Mouse (Mus musculus) gastrocnemius, postnatal 4 days (tissue): Measurements from ENCODE around the gene Atg4b. TPM values are rescaled to one million over a fixed set of nuclear protein-coding genes. Genes with fewer than 3 reads are reported as not detected.
"Not testable (repeated sequence)": the region's sequence is repeated elsewhere in the genome, so short reads cannot be mapped to it uniquely, and the experiment has no call there.

Source experiments
- DNase-seq, 2 experiments: peaks; one replicate each; pipeline ENCODE4 v3.0.0; 2021 to 2022; ENCODE audit warnings: low spot score in 2 of 2, mixed read lengths in 2 of 2
- total RNA-seq, 2 experiments: library from RNA; stranded (reverse); gene quantifications; 2 replicates each; pipeline ENCODE4 v1.2.3; 2021

Gene Atg4b
- total RNA-seq, 2 experiments from 2014 or later: 41.7 to 46.7 TPM

DNA sequence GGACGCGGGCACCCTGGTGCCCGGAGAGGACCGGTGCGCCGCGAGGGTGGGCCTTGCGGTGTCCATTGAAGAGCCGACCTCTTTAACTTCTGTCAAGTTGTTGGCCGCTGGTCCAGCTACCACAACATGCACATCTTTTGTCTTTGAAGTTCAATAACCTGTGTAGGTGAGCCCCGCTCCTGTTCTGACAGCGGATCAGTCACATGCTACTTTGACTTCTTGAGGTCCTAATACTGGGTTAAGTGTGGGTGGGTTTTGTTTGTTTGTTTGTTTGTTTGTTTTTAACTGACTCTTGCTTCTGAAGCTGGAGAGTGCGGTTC, 4.0 kb downstream of the Atg4b start:
- DNase-seq: no peak

DNA sequence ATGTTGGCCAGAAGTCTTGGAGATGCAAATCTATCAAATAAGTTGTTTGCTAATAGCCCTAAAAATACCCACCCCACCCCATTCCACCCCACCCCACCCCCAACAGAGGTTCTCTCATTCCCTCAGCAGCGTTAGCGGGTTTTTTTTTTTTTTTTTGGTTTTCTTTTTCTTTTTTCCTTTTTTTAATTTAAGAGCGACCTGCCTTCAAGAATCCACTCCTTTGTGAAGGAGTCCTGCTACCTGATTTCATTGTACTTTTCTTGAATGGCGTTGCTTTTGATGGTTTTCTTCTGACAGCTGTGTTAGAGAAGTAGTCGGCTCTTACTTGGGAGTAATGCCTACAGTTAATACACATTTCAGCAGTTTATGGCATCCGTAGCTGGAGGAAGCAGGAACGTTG, 4.3 kb downstream of the Atg4b start:
- no peak for DNase-seq

- no peak for DNase-seq
These were observed 4.9 kb downstream of the Atg4b start for GRCm38 (mm10) chr1:93756154-93756553.

DNA sequence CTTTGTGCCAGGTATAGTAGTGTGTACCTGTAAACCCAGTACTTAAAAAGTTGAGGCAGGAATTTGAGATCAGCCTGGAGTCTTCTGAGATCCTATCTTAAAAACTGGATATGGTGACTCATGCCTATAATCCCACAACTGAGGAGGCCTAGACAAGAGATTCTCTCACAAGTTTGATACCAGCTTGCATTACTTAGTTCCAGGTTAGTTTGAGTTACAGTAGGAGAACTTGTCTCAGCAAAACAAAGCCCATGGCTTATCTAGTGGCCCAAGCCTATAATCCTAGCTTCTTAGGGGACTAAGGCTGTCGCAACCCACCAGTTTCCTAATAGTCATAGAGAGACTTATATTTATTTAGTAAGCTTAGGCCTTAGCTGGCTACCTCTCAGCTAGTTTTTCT, 8.8 kb downstream of the Atg4b start:
- DNase-seq: no peak

- not testable (repeated sequence) for DNase-seq
These were observed 12.2 kb downstream of the Atg4b start for GRCm38 (mm10) chr1:93763531-93763930.

DNA sequence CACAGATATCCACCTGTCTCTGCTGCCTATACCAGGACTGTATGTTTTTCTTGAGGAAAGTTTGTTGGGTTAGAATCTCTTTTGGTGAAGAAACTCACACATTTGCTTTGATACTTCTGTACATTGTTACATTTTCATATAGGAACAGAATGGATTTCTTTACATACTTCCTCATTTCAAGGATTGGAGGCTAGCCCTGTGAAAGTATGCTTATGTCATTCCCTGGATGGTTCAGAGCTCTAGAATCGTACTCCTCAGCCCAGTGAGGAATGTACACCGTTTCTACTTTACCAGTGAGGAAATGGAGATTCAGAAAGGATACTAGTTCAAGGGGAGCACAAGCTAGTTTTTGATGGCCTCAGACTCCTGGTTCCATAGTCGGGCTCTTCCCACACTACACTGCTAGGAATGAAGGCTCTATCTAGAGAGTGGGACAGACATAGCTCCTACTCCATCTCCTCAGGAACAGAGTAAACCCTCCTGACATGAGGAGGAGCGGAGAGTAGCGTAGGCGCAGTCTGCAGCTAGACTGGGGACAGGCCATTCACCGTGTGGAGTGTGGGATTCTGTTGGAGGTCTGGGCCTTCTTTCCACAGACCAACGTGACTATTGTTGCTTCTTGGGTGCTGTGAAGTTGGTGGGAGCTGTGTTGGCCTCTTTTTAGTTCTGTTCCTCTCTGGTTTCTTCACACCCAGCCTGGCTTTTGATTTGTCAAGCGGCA, 13.7 kb downstream of the Atg4b start:
- no peak for DNase-seq

DNA sequence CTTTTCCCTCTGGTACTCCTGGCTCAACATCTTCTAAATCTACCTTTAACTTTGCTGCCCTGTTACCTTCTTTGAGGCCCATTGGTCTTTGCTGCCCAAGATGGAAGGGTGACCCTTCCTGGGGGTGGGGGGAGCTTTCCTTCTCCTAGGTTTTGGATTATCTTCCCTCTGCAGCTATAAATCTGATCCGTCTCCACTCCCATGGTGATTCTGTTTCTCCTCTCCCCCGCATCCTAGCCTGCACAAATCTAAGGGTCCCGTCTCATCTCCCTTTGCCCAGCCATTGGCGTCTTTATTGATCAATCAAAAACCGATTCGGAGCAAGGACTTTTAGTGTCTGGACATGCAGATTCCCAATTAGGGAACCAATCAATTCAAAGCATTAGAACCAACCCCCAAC, 16.3 kb downstream of the Atg4b start:
- no peak for DNase-seq

DNA sequence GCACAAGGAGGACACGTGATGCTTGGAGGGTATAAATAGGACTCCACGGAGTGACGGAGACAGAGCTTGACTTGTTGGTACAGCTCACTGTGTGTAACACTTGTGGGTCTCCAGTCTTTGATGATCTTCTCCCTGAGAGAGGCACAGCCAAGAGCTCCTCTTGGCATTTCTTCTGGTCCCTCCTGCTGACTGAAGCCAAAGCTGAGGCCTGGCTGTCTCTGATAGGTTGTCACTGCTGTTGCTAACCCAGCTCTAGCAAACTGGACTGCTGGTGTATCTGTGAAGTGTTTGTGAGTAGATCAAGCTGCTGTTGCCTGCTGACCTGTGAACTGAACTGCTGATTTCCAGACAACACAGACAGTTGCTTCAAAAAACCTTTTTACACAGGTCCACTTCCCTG, 18.6 kb downstream of the Atg4b start:
- no peak for DNase-seq

DNA sequence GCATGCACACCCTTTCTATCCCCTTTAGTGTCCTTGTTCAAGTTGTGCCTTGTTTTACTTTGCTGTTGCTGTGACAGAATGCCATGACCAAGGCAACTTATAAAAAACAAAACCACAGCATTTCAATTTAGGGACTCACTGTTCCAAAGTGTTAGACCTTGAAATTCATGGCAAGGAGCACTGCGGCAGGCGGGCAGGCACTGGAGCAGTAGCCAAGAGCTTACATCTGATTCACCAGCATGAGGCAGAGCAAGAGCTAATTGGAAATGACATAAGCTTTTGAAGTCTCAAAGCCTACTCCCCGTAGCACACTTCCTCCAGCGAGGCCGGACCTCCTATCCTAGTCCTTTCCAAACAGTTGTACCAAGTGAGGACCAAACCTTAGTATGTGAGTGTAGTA, 25.4 kb downstream of the Atg4b start:
- DNase-seq: no peak

DNA sequence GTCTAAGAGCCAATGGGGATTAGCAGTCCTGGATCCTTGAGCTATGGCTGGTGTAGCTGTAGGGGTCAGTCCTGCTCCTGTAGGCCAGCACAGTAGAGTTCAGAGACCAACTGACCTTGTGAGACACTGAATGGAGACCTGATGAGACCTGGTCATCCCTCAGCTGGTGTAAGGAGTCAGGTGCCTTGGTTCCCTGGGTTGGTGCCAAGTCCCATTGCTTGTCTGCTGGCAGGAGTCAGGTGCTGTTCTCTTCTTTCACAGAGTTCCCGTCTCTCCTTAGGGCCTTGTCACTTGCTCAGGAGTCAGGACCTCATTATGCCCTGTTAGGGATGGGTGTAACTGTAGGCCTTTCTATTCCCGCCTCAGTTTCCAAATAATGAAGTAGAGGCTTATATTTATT, 35.6 kb downstream of the Atg4b start:
- DNase-seq: no peak

- no peak for DNase-seq
These were observed 43.2 kb downstream of the Atg4b start for GRCm38 (mm10) chr1:93794526-93794925.

DNA sequence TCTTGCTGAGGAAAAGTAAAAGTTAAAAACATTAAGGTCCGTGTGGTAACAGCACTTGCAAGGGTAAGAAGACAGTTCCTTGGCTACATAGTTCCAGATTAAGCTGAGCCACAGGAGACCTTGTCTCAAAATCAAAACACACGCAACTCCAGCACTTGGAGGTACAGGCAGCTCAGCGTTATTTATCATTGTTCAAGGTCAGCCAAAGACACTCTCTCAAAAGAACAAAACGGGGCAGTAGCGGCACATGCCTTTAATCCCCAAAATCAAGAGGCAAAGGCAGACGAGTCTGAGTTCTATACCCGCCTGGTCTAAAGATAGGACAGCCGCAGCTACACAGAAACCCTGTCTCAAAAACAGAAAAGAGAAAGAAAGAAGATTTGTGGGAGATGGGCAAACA, 44.6 kb downstream of the Atg4b start:
- DNase-seq: no peak

- DNase-seq: no peak
These were observed 49.6 kb downstream of the Atg4b start for GRCm38 (mm10) chr1:93800670-93801503.

DNA sequence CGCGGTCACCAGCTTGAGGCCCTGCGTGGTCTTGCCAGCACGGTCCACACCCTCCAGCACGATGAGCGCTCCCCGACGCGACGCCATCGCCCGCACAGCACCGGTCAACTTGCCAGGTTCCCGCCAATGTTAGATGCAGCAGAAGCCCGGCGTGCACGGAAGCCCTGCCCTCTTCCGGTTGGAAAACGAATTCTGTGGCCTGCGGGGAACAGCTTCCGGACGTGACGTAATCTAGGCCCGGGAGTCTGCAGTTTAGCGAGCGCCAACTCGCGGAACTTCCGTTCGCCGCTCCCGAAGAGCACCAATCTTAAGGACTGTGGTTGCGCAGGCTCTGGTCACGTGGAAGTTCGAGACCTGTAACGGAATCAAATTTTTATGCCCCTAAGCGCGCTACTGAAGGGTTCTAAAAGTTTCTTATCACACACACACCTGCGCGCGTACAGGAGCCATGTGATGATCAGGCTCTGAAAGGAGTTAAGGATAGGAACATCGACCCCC, 50.5 kb downstream of the Atg4b start, which contains the start of gene Dtymk:
Dtymk (minus strand) TSS at position 194 of the 498 bp plus-strand sequence.
- peak; percentile 84 to 91 for DNase-seq

DNA sequence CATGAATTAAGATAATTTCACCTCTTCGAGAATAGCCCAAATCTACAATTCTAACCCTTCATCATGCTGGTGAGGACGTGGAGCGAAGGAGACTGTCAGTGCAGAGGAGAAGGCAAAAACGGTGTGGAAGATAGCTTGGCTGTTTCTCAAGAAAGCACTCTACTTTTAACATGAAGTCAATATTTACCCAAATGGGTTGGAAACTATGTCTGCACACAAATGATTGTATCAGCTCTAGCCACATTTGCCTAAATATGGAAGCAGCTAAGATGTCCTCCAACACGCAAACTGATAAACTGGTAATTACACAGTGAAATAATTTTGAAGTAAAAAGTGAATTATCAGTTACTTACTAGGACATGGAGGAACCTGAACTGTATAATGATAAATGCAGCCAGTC, 51.5 kb downstream of the Atg4b start:
- DNase-seq: no peak

- peak; percentile 100 for DNase-seq
These were observed 52.5 kb downstream of the Atg4b start, which contains the start of gene Ing5 for GRCm38 (mm10) chr1:93803556-93804507. Gene Ing5 (plus strand): TSS chr1:93803965.

DNA sequence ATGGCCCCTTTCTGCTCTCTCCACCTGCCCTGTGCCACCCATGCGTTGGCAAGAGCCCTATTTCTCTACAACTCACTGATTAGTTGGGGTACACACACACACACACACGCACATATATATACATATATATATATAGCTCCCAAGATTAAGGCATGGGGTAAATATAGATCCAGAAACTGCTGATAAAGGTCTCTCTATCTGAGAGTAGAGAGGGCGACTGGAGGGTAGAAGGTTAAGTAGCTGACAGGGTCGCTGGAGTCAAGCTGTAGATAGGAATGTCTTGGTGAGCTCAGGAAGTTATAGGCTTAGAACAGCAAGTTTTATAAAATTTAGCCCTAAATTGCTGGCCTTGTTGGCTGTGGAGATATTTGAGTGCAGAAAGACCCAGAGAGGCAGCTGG, 53.5 kb downstream of the Atg4b start:
- no peak for DNase-seq

GRCm38 (mm10) chr1:93805221-93805951, 54.1 kb downstream of the Atg4b start:
- DNase-seq: no peak

DNA sequence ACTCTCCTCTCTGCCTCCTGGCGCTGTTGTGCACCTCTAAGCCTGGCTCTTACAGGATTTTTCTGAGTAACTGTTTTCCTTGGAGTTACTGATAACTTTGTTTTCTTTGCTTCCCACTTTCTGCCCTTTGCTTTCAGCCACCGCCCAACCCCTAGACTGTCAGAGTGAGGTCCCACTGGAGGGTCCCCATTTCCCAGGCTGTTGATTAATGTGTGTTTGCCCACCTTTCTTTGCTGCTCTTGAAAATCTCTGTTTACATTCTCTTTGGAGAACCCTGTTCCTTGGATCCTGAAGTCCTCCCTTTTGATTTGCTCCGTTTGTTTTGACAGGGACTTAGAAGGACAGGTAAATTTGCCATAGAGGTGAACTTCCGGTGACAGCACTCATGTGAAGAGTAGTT, 57.6 kb downstream of the Atg4b start:
- no peak for DNase-seq

DNA sequence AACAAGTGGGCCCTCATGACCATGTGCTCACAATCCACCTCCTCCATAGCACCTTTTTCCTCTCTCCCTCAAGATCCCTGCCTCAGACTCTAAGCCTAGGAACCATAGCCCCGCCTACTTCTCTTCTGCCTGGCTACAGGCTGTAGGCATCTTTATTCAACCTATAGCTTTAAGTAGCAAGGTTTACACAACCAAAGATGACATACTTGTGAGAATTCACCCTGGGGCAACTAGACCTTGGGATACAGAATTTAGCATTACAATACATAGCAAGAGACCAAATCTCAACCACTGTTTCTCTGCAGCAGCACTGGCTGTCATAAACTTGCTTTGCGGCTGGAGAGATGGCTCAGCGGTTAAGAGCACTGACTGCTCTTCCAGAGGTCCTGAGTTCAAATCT, 58.7 kb downstream of the Atg4b start:
- no peak for DNase-seq
